Mouse (Mus musculus): ENCODE measurements around the gene Ubl3. TPM values are rescaled to one million over a fixed set of nuclear protein-coding genes. Genes with fewer than 3 reads are reported as not detected.

Gene Ubl3
- total RNA-seq, 1 experiment: 75.0 TPM

DNA sequence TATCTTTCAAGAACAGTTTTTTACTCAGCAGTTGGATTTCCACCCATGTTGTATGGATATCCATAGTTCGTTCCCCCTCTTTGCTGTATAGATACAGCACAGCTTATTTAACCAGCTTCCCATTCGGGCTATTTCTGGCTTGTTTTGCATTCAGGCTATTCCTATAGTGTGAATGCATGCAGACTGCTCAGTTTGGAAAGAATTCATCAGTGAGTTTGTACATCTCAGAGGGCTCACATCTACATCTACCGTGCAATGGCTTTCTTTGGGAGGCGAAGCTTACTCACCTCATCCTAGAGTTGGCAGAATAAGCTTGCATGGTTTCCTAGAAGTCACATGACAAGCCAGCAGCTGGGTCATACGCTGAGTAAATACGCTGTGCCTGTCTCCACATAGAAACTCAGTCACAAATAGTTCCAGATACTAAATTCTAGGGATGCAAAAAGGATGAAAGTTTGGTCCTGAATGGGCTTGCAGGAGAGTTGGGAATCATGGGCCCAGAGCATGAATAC is 88.8 kb downstream of the Ubl3 start:
- TF ChIP-seq HCFC1 (IDR thresholded peaks at IDR 0.05; ENCODE audit: borderline replicate concordance, insufficient read depth, low read length) (no peak), CHD2 (IDR thresholded peaks at IDR 0.05; ENCODE audit: low read depth, low read length) (no peak), ZC3H11A (IDR thresholded peaks at IDR 0.05; ENCODE audit: borderline replicate concordance, low read depth, low read length) (no peak), MAFK (IDR thresholded peaks at IDR 0.05; ENCODE audit: insufficient read depth, low read depth, low read length) (no peak), ZNF384 (IDR thresholded peaks at IDR 0.05; ENCODE audit: low read depth, low read length) (no peak)
- no peaks in the 10 kb centered on the region for H3K9me3 ChIP-seq (ENCODE audit: control insufficient read depth, insufficient read depth, low read depth, low read length)
- peaks cover 0 to 11% of the 10 kb centered on the region in 2 experiments; a peak in 3 of 4 replicates for H3K4me1 ChIP-seq (ENCODE audit: control insufficient read depth in 2 of 2, insufficient read depth in 2 of 2, low read length in 2 of 2, poor library complexity in 1 of 2)
- H3K9ac ChIP-seq (ENCODE audit: insufficient read depth, low read depth, low read length, poor library complexity, severe bottlenecking): no peak overlapping the region
- no peak overlapping the region for H3K4me3 ChIP-seq (ENCODE audit: insufficient read depth in 1 of 2, low read depth in 1 of 2, low read length in 2 of 2, poor library complexity in 1 of 2, severe bottlenecking in 1 of 2)
- no peak overlapping the region for H3K27ac ChIP-seq (ENCODE audit: insufficient read depth, low read depth, low read length, poor library complexity, severe bottlenecking)
- no peaks in the 10 kb centered on the region for H3K36me3 ChIP-seq (ENCODE audit: control insufficient read depth, insufficient read depth, low read length, poor library complexity, severe bottlenecking)
- no peak for DNase-seq (ENCODE audit: low read depth, low spot score)
- in situ Hi-C loops (cut with MboI; ENCODE audit: low sequenced_read_pairs in 2 of 2, unreplicated experiment in 2 of 2): no loop called here

Other genes starting within 250 kb of the Ubl3 start
- gene Slc7a1, start 152.9 kb downstream of the Ubl3 start, total RNA-seq (2012; rRNA removed): 104 and 151 TPM in 2 replicates

All from ES-E14 (cell line).